Mouse (Mus musculus) CD4-positive naive resting alpha-beta T cell, adult 57 days (primary cell): Measurements from ENCODE around the gene Olfr509. TPM values are rescaled to one million over a fixed set of nuclear protein-coding genes. Genes with fewer than 3 reads are reported as not detected.

Experiments
- total RNA-seq: library from RNA; stranded (reverse); gene quantifications from one replicate; pipeline ENCODE4 v1.2.4, GENCODE M21; 2023

The Olfr509 gene
- total RNA-seq = not detected

GRCm38 (mm10) chr7:108651806-108652205, at the start of gene Olfr509:
Gene Olfr509, minus strand, starts transcription at chr7:108651906.

GRCm38 (mm10) chr7:108666118-108666517, 14.4 kb upstream of the Olfr509 start, which contains the start of gene Olfr510:
Gene Olfr510, plus strand, starts transcription at chr7:108666418.

GRCm38 (mm10) chr7:108629694-108630093, 22.0 kb downstream of the Olfr509 start, which contains the start of gene Olfr508:
Gene Olfr508, plus strand, starts transcription at chr7:108629994.

GRCm38 (mm10) chr7:108621514-108621913, 30.2 kb downstream of the Olfr509 start, which contains the start of gene Olfr507:
Gene Olfr507, plus strand, starts transcription at chr7:108621814.

GRCm38 (mm10) chr7:108610487-108610886, 41.2 kb downstream of the Olfr509 start, which contains the start of gene Olfr506:
Gene Olfr506, plus strand, starts transcription at chr7:108610787.

Other genes with a start within 250 kb of the Olfr509 start
- not detected for gene Olfr497, start 231.5 kb downstream of the Olfr509 start, total RNA-seq
- gene Olfr498, start 186.6 kb downstream of the Olfr509 start, total RNA-seq = not detected
- not detected for gene Olfr502, start 126.8 kb downstream of the Olfr509 start, total RNA-seq
- not detected for gene Olfr503, start 107.4 kb downstream of the Olfr509 start, total RNA-seq
- not detected for gene Olfr504, start 86.1 kb downstream of the Olfr509 start, total RNA-seq
- gene Olfr506, start 41.1 kb downstream of the Olfr509 start, total RNA-seq = not detected
- gene Olfr507, start 30.1 kb downstream of the Olfr509 start, total RNA-seq = not detected
- gene Olfr508, start 21.9 kb downstream of the Olfr509 start, total RNA-seq = not detected
- gene Olfr510, start 14.5 kb upstream of the Olfr509 start, total RNA-seq = not detected
- gene Olfr512, start 61.4 kb upstream of the Olfr509 start, total RNA-seq = not detected
- not detected for gene Olfr513, start 99.1 kb upstream of the Olfr509 start, total RNA-seq
- gene Olfr514, start 174.1 kb upstream of the Olfr509 start, total RNA-seq = not detected
- gene Olfr516, start 198.6 kb upstream of the Olfr509 start, total RNA-seq = not detected
- not detected for gene Olfr517, start 220.5 kb upstream of the Olfr509 start, total RNA-seq
- not detected for gene Olfr518, start 233.1 kb upstream of the Olfr509 start, total RNA-seq
- gene Olfr519, start 242.5 kb upstream of the Olfr509 start, total RNA-seq = not detected